Mouse (Mus musculus) lung, embryonic 15.5 days (tissue): ENCODE measurements around the gene Nwd2. TPM values are rescaled to one million over a fixed set of nuclear protein-coding genes. Genes with fewer than 3 reads are reported as not detected.

ENCODE experiments used
- ATAC-seq: fragments of 200-750 bp; cut with Nextera tagmentation; 2 replicates; pipeline ENCODE4 v1.8.0; 2017; ENCODE audit warnings: moderate number of reproducible peaks, borderline replicate concordance; ENCODE audit not compliant: low FRiP score, low TSS enrichment; ENCODE audit errors: extremely low read depth
- H3K27ac ChIP-seq: fragments of 300-500 bp; sonication (generic); 2 replicates; pipeline ENCODE4 v1.5.1; 2015; ENCODE audit warnings: moderate library complexity, mild to moderate bottlenecking, inconsistent platforms
- H3K27me3 ChIP-seq: fragments of 300-500 bp; sonication (generic); 2 replicates; pipeline ENCODE4 v1.6.1; 2015; ENCODE audit warnings: inconsistent platforms
- H3K36me3 ChIP-seq: fragments of 300-500 bp; sonication (generic); 2 replicates; pipeline ENCODE4 v1.6.1; 2015; ENCODE audit warnings: inconsistent platforms
- H3K4me1 ChIP-seq: fragments of 300-500 bp; sonication (generic); 2 replicates; pipeline ENCODE4 v1.6.1; 2015; ENCODE audit warnings: inconsistent platforms
- H3K4me2 ChIP-seq: fragments of 300-500 bp; sonication (generic); 2 replicates; pipeline ENCODE4 v1.6.1; 2015; ENCODE audit warnings: inconsistent platforms, mild to moderate bottlenecking, moderate library complexity
- H3K4me3 ChIP-seq: fragments of 300-500 bp; sonication (generic); 2 replicates; pipeline ENCODE4 v1.5.1; 2015; ENCODE audit warnings: mild to moderate bottlenecking, inconsistent platforms
- H3K9ac ChIP-seq: fragments of 300-500 bp; sonication (generic); 2 replicates; pipeline ENCODE4 v1.6.1; 2015; ENCODE audit warnings: inconsistent platforms
- H3K9me3 ChIP-seq: fragments of 300-500 bp; sonication (generic); 2 replicates; pipeline ENCODE4 v1.6.1; 2016; ENCODE audit warnings: inconsistent platforms
- WGBS: fragments of 180-500 bp; shearing (Covaris S2); methylation state at CpG from one replicate; pipeline ENCODE4 v1.1.7; 2015; 5-methylcytosine and 5-hydroxymethylcytosine counted together
- polyA plus RNA-seq: library from polyadenylated mRNA; unstranded; fragments of >200 nt; fragmentation: Nextera tagmentation; extraction: Ambion mirVana; gene quantifications from 2 replicates; pipeline ENCODE4 v1.2.1, GENCODE M21; 2015

Gene Nwd2
- polyA plus RNA-seq, 1 experiment from 2014 or later = 0.09 TPM

DNA sequence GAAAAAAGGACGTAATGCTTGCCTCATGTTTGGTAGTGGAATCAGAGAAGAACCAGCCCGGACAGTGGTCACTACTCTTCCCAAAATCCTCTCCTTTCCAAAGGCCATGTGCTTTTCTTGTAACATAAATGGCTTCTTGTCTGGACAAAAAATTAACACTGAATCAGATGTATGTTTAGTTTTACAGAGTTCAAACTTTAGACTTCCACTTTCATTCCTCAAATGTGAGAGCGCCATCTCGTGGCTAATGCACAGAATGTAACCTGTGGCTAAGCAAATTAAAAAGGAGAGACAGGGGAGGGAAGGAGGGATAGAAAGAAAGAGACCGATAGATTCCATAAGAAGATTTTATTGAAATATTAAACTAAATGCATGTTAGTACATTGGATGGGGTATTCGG is 117.8 kb downstream of the Nwd2 start:
- WGBS = 38% methylated on average over 6 of the region's 6 CpGs

DNA sequence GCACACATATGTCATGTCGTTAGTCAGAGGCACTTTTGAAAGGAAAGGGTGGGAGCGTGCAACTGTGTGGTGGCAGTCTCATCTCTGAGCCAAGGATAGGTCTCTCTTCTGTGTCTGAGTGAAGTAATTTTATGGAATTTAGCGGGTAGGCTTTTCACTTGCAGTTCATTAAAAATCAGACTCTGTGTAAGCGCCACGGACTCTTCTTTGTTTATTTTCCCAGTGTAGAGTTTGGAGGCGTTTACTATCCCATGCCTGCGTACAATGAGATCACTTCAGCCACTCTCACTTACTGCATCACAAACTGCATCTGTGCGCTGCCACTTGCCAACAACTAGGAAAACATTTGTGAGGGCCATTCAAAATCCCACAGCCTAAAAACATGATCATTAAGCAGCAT is 118.6 kb downstream of the Nwd2 start:
- 38% methylated on average over 8 of the region's 8 CpGs for WGBS
- Histone ChIP-seq H3K27me3 (no peaks in the 10 kb centered on the region), H3K4me1 (no peaks in the 10 kb centered on the region), H3K27ac (no peak overlapping the region), H3K9ac (no peak overlapping the region), H3K9me3 (no peaks in the 10 kb centered on the region), H3K36me3 (no peaks in the 10 kb centered on the region), H3K4me3 (no peak overlapping the region), H3K4me2 (peak overlapping the region; percentile 38)
- peak; percentile 47; the same call in 1 of the 2 replicates for ATAC-seq

More for the DNA sequence above, 117.8 kb downstream of the Nwd2 start:
- ATAC-seq = 0 out of 2 replicates have a peak, but pooled peaks have one; percentile 2
- H3K4me2 ChIP-seq = no peak overlapping the region; the same call in 1 of the 2 replicates
- H3K36me3 ChIP-seq = no peaks in the 10 kb centered on the region
- H3K27me3 ChIP-seq = no peaks in the 10 kb centered on the region
- no peak overlapping the region for H3K4me3 ChIP-seq
- no peaks in the 10 kb centered on the region for H3K4me1 ChIP-seq
- no peak overlapping the region for H3K27ac ChIP-seq
- H3K9ac ChIP-seq = no peak overlapping the region
- H3K9me3 ChIP-seq = no peaks in the 10 kb centered on the region

DNA sequence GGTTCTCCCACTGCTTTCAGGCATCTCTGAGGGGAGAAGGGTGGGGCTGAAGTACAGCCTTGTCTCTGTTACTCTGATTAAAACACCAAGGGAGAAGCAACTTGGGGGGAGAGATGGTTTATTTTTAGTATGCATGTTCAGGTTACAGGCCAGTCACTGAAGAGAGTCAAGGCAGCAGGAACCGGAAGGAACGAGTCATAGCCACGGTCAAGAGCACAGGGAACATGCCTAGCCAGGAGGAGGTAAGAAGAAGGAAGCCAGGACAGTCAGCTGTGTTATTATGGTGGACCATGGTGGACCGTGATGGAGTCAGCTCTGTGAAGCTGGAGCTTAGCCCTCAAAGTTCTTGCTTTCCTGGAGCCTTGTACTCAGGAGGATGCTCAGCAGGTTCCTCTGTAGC is 119.3 kb downstream of the Nwd2 start:
- no peak for ATAC-seq
- Histone ChIP-seq H3K9ac (no peak overlapping the region), H3K27ac (no peak overlapping the region), H3K4me3 (no peak overlapping the region), H3K4me1 (no peaks in the 10 kb centered on the region), H3K4me2 (no peak overlapping the region), H3K9me3 (no peaks in the 10 kb centered on the region), H3K27me3 (no peaks in the 10 kb centered on the region), H3K36me3 (no peaks in the 10 kb centered on the region)
- 61% methylated on average over 4 of the region's 4 CpGs for WGBS

DNA sequence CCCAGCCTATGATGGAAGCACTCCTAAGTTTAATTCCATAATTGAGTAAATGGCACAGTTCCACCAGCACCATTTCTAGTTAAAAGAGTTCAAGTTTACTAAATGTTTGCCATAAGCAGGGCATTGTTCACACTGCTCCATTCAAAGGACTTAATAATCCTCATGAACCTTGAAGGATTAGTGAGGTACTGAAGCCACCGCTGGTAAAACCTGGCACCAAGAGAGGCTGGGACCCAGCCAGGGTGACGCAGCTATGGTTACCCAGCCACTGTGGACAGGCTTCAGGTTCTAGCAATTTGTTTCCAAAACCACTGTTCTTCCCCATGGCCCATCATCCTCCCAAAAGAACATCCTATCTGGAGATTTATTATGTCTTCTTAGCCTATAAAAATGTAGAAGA is 124.1 kb downstream of the Nwd2 start:
- WGBS = 83% methylated on average over 2 of the region's 2 CpGs
- Histone ChIP-seq H3K27me3 (no peaks in the 10 kb centered on the region), H3K4me1 (no peaks in the 10 kb centered on the region), H3K27ac (no peak overlapping the region), H3K9ac (no peak overlapping the region), H3K36me3 (no peaks in the 10 kb centered on the region), H3K4me2 (no peak overlapping the region), H3K4me3 (no peak overlapping the region), H3K9me3 (no peaks in the 10 kb centered on the region)
- ATAC-seq = no peak

DNA sequence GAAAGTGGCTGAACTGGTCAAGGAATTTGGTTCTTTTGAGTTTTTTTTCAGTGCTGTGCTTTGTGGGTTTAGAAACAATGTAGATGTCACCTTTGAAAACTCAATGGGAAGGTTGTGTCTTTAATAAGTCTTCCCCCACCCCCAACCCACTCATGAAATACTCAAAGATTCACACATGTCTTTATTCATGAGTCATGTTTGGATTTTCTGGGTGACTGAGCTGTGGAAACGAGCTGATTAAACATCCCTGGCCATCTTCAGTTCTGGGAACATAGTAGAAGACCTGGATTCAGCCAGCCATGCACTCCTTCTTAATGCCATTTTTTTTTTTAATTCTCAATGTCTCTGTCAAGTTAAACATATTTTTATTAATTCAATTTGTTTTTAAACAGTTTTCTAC is 124.7 kb downstream of the Nwd2 start:
- no peaks in the 10 kb centered on the region for H3K27me3 ChIP-seq
- no peak overlapping the region for H3K27ac ChIP-seq
- no peak overlapping the region for H3K4me3 ChIP-seq
- H3K9ac ChIP-seq = no peak overlapping the region
- no peak for ATAC-seq
- H3K36me3 ChIP-seq = no peaks in the 10 kb centered on the region
- no peak overlapping the region for H3K4me2 ChIP-seq
- no peaks in the 10 kb centered on the region for H3K4me1 ChIP-seq
- 46% methylated on average over 1 of the region's 1 CpGs for WGBS
- H3K9me3 ChIP-seq = no peaks in the 10 kb centered on the region

DNA sequence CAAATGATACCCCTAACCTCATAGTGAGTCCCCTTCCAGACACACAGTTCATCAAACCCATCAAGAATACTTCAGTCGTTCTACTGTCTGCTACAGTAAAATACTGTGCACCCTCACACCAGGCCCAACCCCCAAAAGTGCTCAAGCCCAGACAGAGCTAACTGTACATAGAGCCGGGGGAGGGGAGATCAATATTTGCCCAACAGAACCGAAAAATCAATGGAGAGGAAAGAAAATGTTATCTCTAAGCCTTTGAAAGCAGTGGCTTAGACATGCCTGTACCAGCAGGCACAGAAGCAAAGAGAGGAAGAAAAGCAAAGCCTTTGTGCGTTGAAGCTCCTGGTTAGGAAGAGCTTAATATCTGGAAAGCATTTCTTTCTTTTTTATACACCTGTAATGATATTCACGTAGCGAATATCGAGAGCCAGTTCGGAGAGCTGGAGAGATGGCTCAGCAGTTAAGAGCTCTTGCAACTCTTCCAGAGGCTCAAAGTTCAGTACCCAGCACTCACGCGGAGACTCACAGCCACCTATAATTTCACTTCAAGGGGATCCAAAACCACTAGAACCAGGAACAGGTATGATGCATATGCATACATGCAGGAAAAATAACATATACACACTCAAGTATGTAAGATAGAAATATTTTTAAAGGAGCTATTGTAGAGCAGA is 139.4 kb downstream of the Nwd2 start:
- Histone ChIP-seq H3K9ac (no peak overlapping the region), H3K36me3 (no peaks in the 10 kb centered on the region), H3K27me3 (no peaks in the 10 kb centered on the region), H3K4me1 (no peaks in the 10 kb centered on the region), H3K4me3 (no peak overlapping the region), H3K9me3 (no peaks in the 10 kb centered on the region), H3K4me2 (no peak overlapping the region), H3K27ac (no peak overlapping the region)
- WGBS = 68% methylated on average over 10 of the region's 10 CpGs
- ATAC-seq = no peak

DNA sequence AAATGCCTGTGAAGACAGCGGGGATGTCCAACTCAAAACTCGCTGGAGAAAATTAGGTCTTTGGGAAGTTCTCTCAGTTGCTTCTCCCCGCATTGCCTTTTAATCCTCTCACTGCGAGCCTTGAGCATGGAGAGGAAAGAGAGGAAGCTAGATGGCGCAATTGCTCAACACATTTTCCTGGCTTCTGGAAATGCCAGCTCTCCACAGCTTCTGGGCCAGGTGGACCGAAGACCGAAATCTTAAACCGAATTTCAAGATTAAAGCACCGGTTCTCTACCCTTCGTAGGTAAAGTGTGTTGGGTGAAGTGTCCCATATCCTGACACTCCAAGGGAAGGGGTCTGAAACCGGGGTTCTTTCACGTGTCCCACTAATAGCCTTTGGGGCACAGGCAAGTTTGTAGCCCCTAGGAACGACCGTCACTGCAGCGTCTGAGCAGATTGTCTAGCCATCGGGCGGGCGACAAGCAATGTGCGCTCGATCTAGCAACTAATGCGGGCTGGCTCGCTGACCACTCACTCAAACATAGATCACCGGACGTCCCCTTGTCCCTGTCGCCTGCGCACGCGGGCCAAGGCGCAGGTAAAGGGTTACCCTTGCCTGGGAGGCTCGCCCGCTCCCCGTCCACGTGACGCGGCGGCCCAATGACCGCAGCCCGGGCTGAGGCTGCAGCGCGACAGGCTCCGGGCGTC is 163.1 kb downstream of the Nwd2 start, which contains the start of gene 0610040J01Rik:
Gene 0610040J01Rik, plus strand, starts transcription at position 545 of the 690 bp plus-strand sequence.
- peak; percentile 86 for ATAC-seq
- 2% methylated on average over 42 of the region's 42 CpGs for WGBS
- H3K4me2 ChIP-seq = peak within 1 kb of the TSS; percentile 94
- no peaks in the 10 kb centered on the region for H3K36me3 ChIP-seq
- H3K9me3 ChIP-seq = no peaks in the 10 kb centered on the region
- no peaks in the 10 kb centered on the region for H3K27me3 ChIP-seq
- peak within 1 kb of the TSS; percentile 47 for H3K9ac ChIP-seq
- H3K27ac ChIP-seq = peak within 1 kb of the TSS; percentile 46; the same call in 1 of the 2 replicates
- H3K4me1 ChIP-seq = 0 out of 2 replicates have a peak, but pooled peaks cover 3% of the 10 kb centered on the region
- H3K4me3 ChIP-seq = peak within 1 kb of the TSS; percentile 48

DNA sequence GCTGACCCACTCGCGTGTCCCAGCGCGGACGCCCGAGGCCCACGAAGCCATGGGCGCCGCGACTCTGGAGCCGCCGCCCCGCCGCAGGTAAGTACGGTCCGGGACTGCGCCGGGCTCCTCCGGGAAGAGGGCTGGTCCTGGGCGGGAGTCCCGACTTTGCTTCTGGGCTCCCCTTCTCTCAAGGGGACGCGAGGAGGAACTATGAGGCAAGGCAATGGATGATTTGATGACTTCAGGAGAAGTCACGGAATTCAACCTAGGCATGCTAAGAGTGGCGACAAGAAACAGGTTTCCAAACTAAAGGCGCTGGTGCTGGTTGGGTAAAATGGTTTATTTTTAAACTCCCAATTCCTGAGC is 163.6 kb downstream of the Nwd2 start:
- no peaks in the 10 kb centered on the region for H3K36me3 ChIP-seq
- no peaks in the 10 kb centered on the region for H3K27me3 ChIP-seq
- 0 out of 2 replicates have a peak, but pooled peaks cover 3% of the 10 kb centered on the region for H3K4me1 ChIP-seq
- peak overlapping the region; percentile 94 for H3K4me2 ChIP-seq
- H3K9ac ChIP-seq = peak overlapping the region; percentile 47
- H3K9me3 ChIP-seq = no peaks in the 10 kb centered on the region
- ATAC-seq = no peak
- 0 out of 2 replicates have a peak overlapping the region, but pooled peaks have one; percentile 46 for H3K27ac ChIP-seq
- peak overlapping the region; percentile 48 for H3K4me3 ChIP-seq
- WGBS = under 1% methylated on average over 26 of the region's 26 CpGs

DNA sequence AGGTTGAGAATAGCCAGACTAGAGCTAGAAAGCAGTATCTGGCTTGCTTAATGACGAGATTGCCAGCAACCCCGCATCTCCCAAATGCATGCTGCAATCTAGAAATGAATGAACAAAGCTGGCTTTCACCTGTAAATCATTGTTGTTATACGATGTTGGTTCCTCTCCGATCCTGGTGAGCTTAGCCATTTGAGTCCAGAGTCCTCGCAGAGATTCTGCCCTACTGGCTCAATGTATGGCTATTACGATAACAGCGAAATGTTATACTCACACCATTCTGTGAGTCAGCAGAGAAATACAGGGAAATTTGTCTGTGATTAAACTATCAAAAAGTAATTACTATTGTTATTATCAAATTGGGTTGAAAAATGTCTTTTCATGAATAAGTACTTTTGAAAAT is 167.7 kb downstream of the Nwd2 start:
- H3K9me3 ChIP-seq = no peaks in the 10 kb centered on the region
- no peak overlapping the region for H3K27ac ChIP-seq
- WGBS = 88% methylated on average over 7 of the region's 7 CpGs
- no peaks in the 10 kb centered on the region for H3K27me3 ChIP-seq
- peaks cover 15% of the 10 kb centered on the region for H3K4me1 ChIP-seq
- H3K4me2 ChIP-seq = no peak overlapping the region
- no peak for ATAC-seq
- H3K9ac ChIP-seq = no peak overlapping the region
- no peaks in the 10 kb centered on the region for H3K36me3 ChIP-seq
- no peak overlapping the region for H3K4me3 ChIP-seq

DNA sequence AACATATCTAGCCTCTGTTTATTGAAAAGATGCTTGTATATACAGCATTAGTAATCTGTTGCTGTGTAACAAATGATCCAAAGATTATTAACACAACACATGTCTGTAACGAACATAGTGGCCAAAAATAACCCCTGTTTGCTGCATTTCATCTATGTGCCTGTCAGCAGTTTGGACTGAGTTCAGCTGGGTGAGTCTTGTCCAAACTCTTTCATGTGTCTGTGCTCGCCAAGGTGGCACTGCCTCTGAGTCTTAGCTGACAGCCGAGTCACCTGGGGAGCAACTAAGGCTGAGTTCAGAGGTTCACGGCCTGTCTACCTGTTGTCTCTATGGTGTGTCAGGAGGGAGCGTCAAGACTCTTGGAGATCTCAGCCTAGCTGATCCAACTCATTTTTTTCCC is 168.4 kb downstream of the Nwd2 start:
- Histone ChIP-seq H3K4me1 (peaks cover 15% of the 10 kb centered on the region), H3K36me3 (no peaks in the 10 kb centered on the region), H3K9me3 (no peaks in the 10 kb centered on the region), H3K4me2 (no peak overlapping the region), H3K4me3 (no peak overlapping the region), H3K9ac (no peak overlapping the region), H3K27ac (no peak overlapping the region), H3K27me3 (no peaks in the 10 kb centered on the region)
- no peak for ATAC-seq
- 51% methylated on average over 5 of the region's 5 CpGs for WGBS

DNA sequence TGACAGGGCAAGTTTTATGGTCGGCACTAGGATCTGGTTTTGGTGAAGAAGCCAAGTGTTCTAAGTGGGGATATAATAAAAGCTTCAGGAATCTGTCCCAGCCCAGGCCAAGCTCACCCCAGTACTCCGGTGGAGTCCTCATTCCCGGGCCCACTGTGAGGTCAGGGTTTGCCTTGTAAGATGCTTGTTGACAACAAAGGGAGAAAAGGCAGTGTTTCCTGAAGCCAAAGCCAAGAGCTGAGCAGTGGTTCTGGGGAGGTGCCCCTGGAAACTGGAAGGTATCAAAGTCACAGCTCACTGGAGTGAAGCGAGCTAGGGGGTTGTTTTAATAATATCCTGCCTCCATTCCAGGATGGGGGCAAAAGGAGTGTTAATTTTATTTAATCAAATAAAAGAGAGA is 170.1 kb downstream of the Nwd2 start:
- Histone ChIP-seq H3K9ac (no peak overlapping the region), H3K27me3 (no peaks in the 10 kb centered on the region), H3K36me3 (no peaks in the 10 kb centered on the region), H3K4me1 (peaks cover 27% of the 10 kb centered on the region), H3K27ac (no peak overlapping the region), H3K4me3 (no peak overlapping the region), H3K4me2 (no peak overlapping the region), H3K9me3 (no peaks in the 10 kb centered on the region)
- ATAC-seq = no peak
- 48% methylated on average over 4 of the region's 4 CpGs for WGBS

DNA sequence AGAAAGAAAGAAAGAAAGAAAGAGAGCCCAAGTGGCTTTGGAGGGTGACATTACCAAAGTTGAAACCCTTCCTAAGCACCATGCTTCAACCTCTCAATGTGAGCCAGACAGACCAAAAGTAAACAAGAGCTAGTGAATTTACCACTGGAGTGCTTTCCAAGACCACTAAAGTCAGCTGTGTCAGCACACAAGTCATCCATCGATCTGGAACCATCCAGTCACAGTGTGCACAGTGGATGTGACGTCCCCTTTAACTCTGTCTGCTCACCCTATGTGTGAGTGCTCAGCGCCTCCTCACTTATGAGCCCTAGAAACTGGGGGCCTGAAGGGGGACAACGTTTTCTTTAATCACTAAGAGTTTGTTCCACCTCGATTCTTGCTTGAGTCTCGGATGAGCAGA is 170.6 kb downstream of the Nwd2 start:
- no peaks in the 10 kb centered on the region for H3K27me3 ChIP-seq
- no peak overlapping the region for H3K27ac ChIP-seq
- ATAC-seq = peak; percentile 57; the same call in 1 of the 2 replicates
- no peaks in the 10 kb centered on the region for H3K9me3 ChIP-seq
- no peak overlapping the region for H3K4me2 ChIP-seq
- no peak overlapping the region for H3K4me3 ChIP-seq
- 38% methylated on average over 6 of the region's 6 CpGs for WGBS
- no peaks in the 10 kb centered on the region for H3K36me3 ChIP-seq
- H3K4me1 ChIP-seq = peaks cover 32% of the 10 kb centered on the region
- H3K9ac ChIP-seq = no peak overlapping the region
